In the genomic region with DNA sequence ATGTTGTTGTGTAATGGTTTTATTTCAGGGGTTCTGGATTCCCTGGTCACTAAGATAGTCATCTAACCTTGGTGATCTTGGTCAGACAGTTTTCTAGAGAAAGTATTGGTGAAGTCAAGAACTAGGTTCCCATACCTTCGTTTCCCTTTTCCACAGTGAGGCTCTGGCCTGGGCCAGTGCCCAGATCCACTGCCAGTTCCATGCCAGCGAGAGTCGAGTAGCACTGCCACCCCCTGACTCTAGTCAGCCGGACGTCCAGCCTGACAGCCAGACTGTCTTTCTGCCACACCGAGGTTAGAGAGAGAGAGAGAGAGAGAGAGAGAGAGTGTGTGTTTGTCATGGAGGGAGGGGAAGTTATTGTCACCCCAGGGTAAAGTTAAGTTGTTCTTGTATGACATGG, we compare ENCODE assay signal across 1 mouse cellular context.
TF ChIP-seq lines count a peak whose summit lies in the region.

No protein-coding gene starts in this region.

TF ChIP-seq in CH12.LX, 34 proteins besides CTCF, POLR2A, EP300 and RAD21:
- TF ChIP-seq BHLHE40 (IDR thresholded peaks at IDR 0.05; ENCODE audit: low read depth, low read length) (no peak), GABPA (IDR thresholded peaks at IDR 0.05; ENCODE audit: insufficient replicate concordance, low read depth, low read length) (no peak), CHD2 (IDR thresholded peaks at IDR 0.05; ENCODE audit: low read length) (no peak)
